In genomic region chr11:85275151-85275550, GRCm38 (mm10) we compare ENCODE assay signal across 23 mouse cellular contexts. TPM values are rescaled to one million over a fixed set of nuclear protein-coding genes. Genes with fewer than 3 reads are reported as not detected.
DNase-seq lines count a peak whose midpoint lies in the region; ATAC-seq and TF ChIP-seq lines count a peak whose summit lies in the region.
"Had no signal": no experiment of that assay in that cellular context is flagged by ENCODE, and none has a peak within 500 bp of the region (broad histone marks: within the 10 kb centered on the region; RNA-seq: fewer than 3 reads in every experiment).

No protein-coding gene starts in this region.

- WGBS in forebrain, embryonic 10.5 days = 93% methylated on average over 5 of the region's 5 CpGs

- no peak overlapping the region for H3K4me3 ChIP-seq in forebrain, embryonic 10.5 days
- H3K4me3 ChIP-seq: embryonic facial prominence, embryonic 13.5 days; embryonic facial prominence, embryonic 15.5 days; erythroblast, embryonic 14.5 days; forebrain, embryonic 13.5 days; forebrain, embryonic 15.5 days had no signal

- no peaks in the 10 kb centered on the region for H3K36me3 ChIP-seq in forebrain, embryonic 10.5 days (replicated peaks)
- H3K36me3 ChIP-seq: embryonic facial prominence, embryonic 13.5 days; embryonic facial prominence, embryonic 15.5 days; forebrain, embryonic 15.5 days had no signal

- in situ Hi-C loops in Patski (cut with MboI; ENCODE audit: low pct_unique_long_range_greater_than_20kb) = no loop called here

- no peaks in the 10 kb centered on the region for H3K9me3 ChIP-seq in forebrain, embryonic 10.5 days
- H3K9me3 ChIP-seq: embryonic facial prominence, embryonic 15.5 days; forebrain, embryonic 13.5 days; forebrain, embryonic 15.5 days had no signal

- peak; percentile 20 for DNase-seq in 3T3-L1 (ENCODE audit: low read depth, low spot score)
- peak; percentile 83 for DNase-seq in 416B (ENCODE audit: low read depth)
- DNase-seq in Patski (ENCODE audit: low read depth, low spot score) = no peak
- DNase-seq in forebrain, embryonic 10.5 days (ENCODE audit: extremely low spot score, low spot score) = no peak
- DNase-seq in thymus, adult 18-20 months = no peak
- no peak for DNase-seq in Muller cell, postnatal 12 days (ENCODE audit: inconsistent ontology term)
- DNase-seq: adrenal gland, adult 8-10 months; adrenal gland, postnatal 14 days; adrenal gland, postnatal 36 days; cerebellum, adult 11 months; cerebellum, adult 18-20 months; cerebellum, adult 8-10 months; cerebellum, adult 9-11 months; cerebellum, postnatal 14 days; cerebellum, postnatal 36 days; embryo, embryonic 11 days; forebrain, postnatal 0 days had no signal

- peak; percentile 42 for ATAC-seq in Patski
- ATAC-seq: activated CD4-positive, CD25-positive, alpha-beta regulatory T cell, adult 4 months; forebrain, embryonic 13.5 days; forebrain, embryonic 15.5 days; forebrain, postnatal 0 days had no signal

- H3K27me3 ChIP-seq in Patski = no peaks in the 10 kb centered on the region
- H3K27me3 ChIP-seq in forebrain, embryonic 10.5 days (ENCODE audit: poor library complexity, severe bottlenecking) = no peaks in the 10 kb centered on the region
- H3K27me3 ChIP-seq: embryonic facial prominence, embryonic 13.5 days; embryonic facial prominence, embryonic 15.5 days; forebrain, embryonic 13.5 days; forebrain, embryonic 15.5 days had no signal

- H3K27ac ChIP-seq in forebrain, embryonic 10.5 days = no peak overlapping the region
- H3K27ac ChIP-seq: embryonic facial prominence, embryonic 13.5 days; embryonic facial prominence, embryonic 15.5 days; forebrain, embryonic 13.5 days; forebrain, embryonic 15.5 days had no signal

- H3K4me1 ChIP-seq in forebrain, embryonic 10.5 days = no peaks in the 10 kb centered on the region
- H3K4me1 ChIP-seq: embryonic facial prominence, embryonic 13.5 days; embryonic facial prominence, embryonic 15.5 days; forebrain, embryonic 13.5 days; forebrain, embryonic 15.5 days had no signal

- TF ChIP-seq CTCF in Patski (IDR thresholded peaks at IDR 0.05) = no peak

- CTCF ChIA-PET in Patski (lab: Charles Lee) = interaction anchor here (1.3 kb wide), 1 partner anchor 14 kb away, joined by 3 read pairs; no protein-coding TSS in a partner anchor

- POLR2A ChIA-PET in Patski (lab: Charles Lee) = interaction anchor here (1.2 kb wide), 2 partner anchors 41 to 60 kb away, joined by 3 read pairs; partner anchors contain the start of gene Appbp2

RNA-seq across cellular contexts. Expression of gene Ppm1d, which starts 35.9 kb away (rescaled TPM):
- polyA plus RNA-seq in Patski (2021) = 16.7 TPM
- 20.6 and 20.9 TPM in 2 replicates for polyA plus RNA-seq in forebrain, embryonic 10.5 days (2016; fragmentation: Nextera tagmentation; extraction: Ambion mirVana)

RNA-seq across cellular contexts. Expression of gene Appbp2, which starts 40.2 kb away (rescaled TPM):
- 37.3 TPM for polyA plus RNA-seq in Patski (2021)
- 43.7 and 44.7 TPM in 2 replicates for polyA plus RNA-seq in forebrain, embryonic 10.5 days (2016; fragmentation: Nextera tagmentation; extraction: Ambion mirVana)

Comparison
In these comparisons a context has a peak if more than half of its experiments do, and no peak if none do; other contexts are left out.
1. DNase-seq: peak in 3T3-L1 (single experiment) and 416B (single experiment); none in Patski (single experiment), forebrain, embryonic 10.5 days (single experiment), thymus, adult 18-20 months (0 of 2) and Muller cell, postnatal 12 days (single experiment).